Mouse (Mus musculus): ENCODE data around the gene Mad1l1.

DNA sequence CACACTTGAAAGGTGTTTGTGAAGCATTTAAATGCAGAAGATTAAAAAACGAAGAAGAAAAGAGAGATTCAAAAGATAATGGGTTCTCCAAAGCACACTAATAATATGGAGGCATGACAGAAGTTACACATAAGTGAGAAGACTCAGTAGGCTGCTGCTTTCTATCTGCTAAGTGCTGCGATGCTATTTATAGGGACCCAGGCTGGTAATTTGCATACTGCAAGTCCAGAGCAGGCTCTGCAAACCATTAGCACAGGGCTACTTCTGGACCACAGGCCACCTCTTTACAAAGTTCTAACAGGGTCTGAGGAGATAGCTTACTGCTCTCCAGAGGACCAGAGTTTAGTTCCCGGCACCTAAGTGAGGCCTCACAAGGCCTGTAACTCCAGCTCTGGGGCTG is 267.7 kb downstream of the Mad1l1 start:
- TF ChIP-seq POLR2A (IDR thresholded peaks at IDR 0.05; ENCODE audit: low read depth, low read length) (no peak), CTCF (IDR thresholded peaks at IDR 0.05; ENCODE audit: extremely low read depth, insufficient read depth, insufficient read length, insufficient replicate concordance) (no peak)

All from spleen, adult 2 months (tissue).